Mouse (Mus musculus) ES-E14 (cell line): Measurements from ENCODE around the gene Abi1.

Source experiments
- CHD2 ChIP-seq: IDR thresholded peaks from 2 replicates; pipeline ENCODE4 v1.6.1; 2014; ENCODE audit warnings: mild to moderate bottlenecking, low read depth, low read length, inconsistent platforms
- HCFC1 ChIP-seq: IDR thresholded peaks from 2 replicates; pipeline ENCODE4 v1.6.1; 2012; ENCODE audit warnings: low read length, inconsistent platforms, borderline replicate concordance; ENCODE audit not compliant: insufficient read depth

GRCm38 (mm10) chr2:23068370-23068737 is 28.3 kb upstream of the Abi1 start:
- TF ChIP-seq CHD2 (no peak), HCFC1 (no peak)
